Mouse (Mus musculus) liver, embryonic 14.5 days (tissue): ENCODE results near the gene Lysmd3.

Source experiments
- CTCF ChIP-seq: IDR thresholded peaks from 2 replicates; pipeline ENCODE4 v1.5.1; 2016; ENCODE audit warnings: antibody characterized with exemption, low read depth, control low read depth
- EP300 ChIP-seq: IDR thresholded peaks from 2 replicates; pipeline ENCODE4 v1.6.1; 2016; ENCODE audit warnings: antibody characterized with exemption, low read depth

DNA sequence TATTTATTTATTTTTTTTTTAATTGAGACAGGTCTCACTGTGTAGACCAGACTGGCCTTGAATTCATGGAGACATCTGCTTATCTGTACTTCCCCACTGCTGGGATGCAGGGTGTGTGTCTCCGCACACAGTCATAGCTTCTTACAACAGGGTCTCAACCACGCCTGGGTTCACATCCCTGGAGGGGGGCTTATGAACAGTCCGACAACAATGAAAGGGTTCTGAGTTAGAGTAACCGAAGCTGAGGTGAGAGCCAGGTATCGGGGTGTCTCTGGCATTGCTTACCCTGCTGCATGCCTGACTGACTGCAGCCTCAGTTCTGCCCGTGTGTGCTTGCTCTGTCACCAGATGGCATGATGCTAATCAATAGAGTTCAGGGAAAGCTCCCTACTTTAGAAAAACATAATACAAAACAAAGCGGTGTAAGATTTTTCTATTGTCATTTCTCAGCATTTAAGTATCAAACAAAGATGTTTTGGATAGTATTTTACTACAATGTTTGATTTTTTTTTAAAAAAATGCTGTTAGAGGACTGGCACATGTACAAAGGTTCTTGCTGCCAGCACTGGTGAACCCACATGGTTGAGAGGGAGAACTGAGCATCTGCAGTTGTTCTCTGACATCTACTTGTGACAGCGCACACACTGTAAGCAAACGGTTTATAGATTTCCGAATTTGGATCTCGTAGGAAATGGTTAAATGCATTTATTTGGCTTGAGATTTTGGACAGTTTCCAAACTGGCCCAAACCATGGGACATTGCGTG is 6.3 kb downstream of the Lysmd3 start:
- TF ChIP-seq CTCF (no peak), EP300 (no peak)
